Mouse (Mus musculus): ENCODE measurements around the gene Slc45a1. TPM values are rescaled to one million over a fixed set of nuclear protein-coding genes. Genes with fewer than 3 reads are reported as not detected.
A peak's percentile ranks its signal among the peaks of the same experiment; 100 is the strongest.

Slc45a1 gene
- polyA plus RNA-seq, 1 experiment from 2014 or later, result 44.7 TPM

- WGBS, result 81% methylated on average over 7 of the region's 7 CpGs
- Histone ChIP-seq H3K9me3 (replicated peaks; ENCODE audit: control insufficient read depth, low read length, poor library complexity, severe bottlenecking) (no peaks in the 10 kb centered on the region), H3K36me3 (ENCODE audit: control insufficient read depth, insufficient read depth, low read length) (no peaks in the 10 kb centered on the region), H3K27me3 (ENCODE audit: control insufficient read depth, insufficient read depth, low read depth, low read length) (no peaks in the 10 kb centered on the region), H3K9ac (ENCODE audit: low read depth, low read length) (no peak overlapping the region), H3K27ac (ENCODE audit: low read length) (no peak overlapping the region), H3K4me1 (ENCODE audit: control insufficient read depth, insufficient read depth, low read length) (peaks cover 4% of the 10 kb centered on the region; the same call in 1 of the 2 replicates), H3K4me2 (ENCODE audit: low read length) (no peak overlapping the region), H3K4me3 (ENCODE audit: low read depth, low read length) (no peak overlapping the region)
- no peak for ATAC-seq
Measured at GRCm38 (mm10) chr4:150664726-150665125, 12.8 kb upstream of the Slc45a1 start.

DNA sequence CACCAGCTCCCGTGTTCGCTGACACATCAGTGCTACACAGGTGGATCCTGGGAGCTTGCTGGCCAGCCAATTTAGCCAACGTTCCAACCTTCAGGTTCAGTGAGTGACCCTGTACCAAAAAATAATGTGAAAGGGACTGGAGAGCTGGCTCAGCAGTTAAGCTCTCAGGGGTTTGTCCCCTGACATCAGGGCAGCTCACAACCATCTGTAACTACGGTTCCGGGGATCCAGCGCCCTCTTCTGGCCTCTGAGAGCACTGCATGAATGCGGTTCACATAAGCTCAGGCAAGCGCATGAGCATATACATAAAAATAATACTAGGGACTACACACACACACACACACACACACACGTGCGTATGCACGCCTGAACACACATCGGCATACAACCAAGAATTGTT is 11.2 kb upstream of the Slc45a1 start:
- Histone ChIP-seq H3K4me3 (ENCODE audit: low read depth, low read length) (no peak overlapping the region), H3K36me3 (ENCODE audit: control insufficient read depth, insufficient read depth, low read length) (no peaks in the 10 kb centered on the region), H3K27me3 (ENCODE audit: control insufficient read depth, insufficient read depth, low read depth, low read length) (no peaks in the 10 kb centered on the region), H3K4me2 (ENCODE audit: low read length) (no peak overlapping the region), H3K27ac (ENCODE audit: low read length) (no peak overlapping the region), H3K4me1 (ENCODE audit: control insufficient read depth, insufficient read depth, low read length) (peaks cover 4% of the 10 kb centered on the region; the same call in 1 of the 2 replicates), H3K9me3 (replicated peaks; ENCODE audit: control insufficient read depth, low read length, poor library complexity, severe bottlenecking) (no peaks in the 10 kb centered on the region), H3K9ac (ENCODE audit: low read depth, low read length) (no peak overlapping the region)
- no peak for ATAC-seq
- 57% methylated on average over 12 of the region's 12 CpGs for WGBS

DNA sequence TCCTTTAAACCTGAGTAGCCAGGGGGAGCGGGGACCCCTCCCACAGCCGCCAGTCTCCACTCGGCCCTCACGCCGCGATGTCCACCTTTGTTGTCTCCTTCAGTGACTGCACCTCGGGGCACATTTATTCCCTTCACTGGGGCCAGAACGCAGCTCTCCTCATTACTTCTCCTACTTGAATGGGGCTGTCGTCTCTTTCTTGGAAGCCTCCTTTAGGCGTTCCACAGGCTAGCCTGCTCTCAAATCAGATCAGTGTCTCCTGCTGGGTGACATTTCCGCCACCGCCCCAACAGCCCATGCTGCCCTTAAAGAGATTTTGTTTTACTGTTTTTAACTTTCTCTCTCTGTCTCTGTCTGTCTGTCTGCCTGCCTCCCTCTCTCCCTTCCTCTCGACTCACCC is 9.9 kb upstream of the Slc45a1 start:
- H3K9ac ChIP-seq (ENCODE audit: low read depth, low read length), result peak overlapping the region; percentile 45
- no peaks in the 10 kb centered on the region for H3K36me3 ChIP-seq (ENCODE audit: control insufficient read depth, insufficient read depth, low read length)
- peaks cover 4% of the 10 kb centered on the region; the same call in 1 of the 2 replicates for H3K4me1 ChIP-seq (ENCODE audit: control insufficient read depth, insufficient read depth, low read length)
- no peak for ATAC-seq
- WGBS, result 6% methylated on average over 13 of the region's 13 CpGs
- no peaks in the 10 kb centered on the region for H3K9me3 ChIP-seq (replicated peaks; ENCODE audit: control insufficient read depth, low read length, poor library complexity, severe bottlenecking)
- peak overlapping the region; percentile 14; the same call in 1 of the 2 replicates for H3K4me3 ChIP-seq (ENCODE audit: low read depth, low read length)
- H3K27ac ChIP-seq (ENCODE audit: low read length), result no peak overlapping the region
- H3K4me2 ChIP-seq (ENCODE audit: low read length), result peak overlapping the region; percentile 45
- no peaks in the 10 kb centered on the region for H3K27me3 ChIP-seq (ENCODE audit: control insufficient read depth, insufficient read depth, low read depth, low read length)

- H3K4me3 ChIP-seq (ENCODE audit: low read depth, low read length), result no peak overlapping the region
- no peaks in the 10 kb centered on the region for H3K36me3 ChIP-seq (ENCODE audit: control insufficient read depth, insufficient read depth, low read length)
- WGBS, result 75% methylated on average over 9 of the region's 9 CpGs
- no peak overlapping the region for H3K27ac ChIP-seq (ENCODE audit: low read length)
- H3K9me3 ChIP-seq (replicated peaks; ENCODE audit: control insufficient read depth, low read length, poor library complexity, severe bottlenecking), result no peaks in the 10 kb centered on the region
- no peaks in the 10 kb centered on the region for H3K27me3 ChIP-seq (ENCODE audit: control insufficient read depth, insufficient read depth, low read depth, low read length)
- peaks cover 4% of the 10 kb centered on the region; the same call in 1 of the 2 replicates for H3K4me1 ChIP-seq (ENCODE audit: control insufficient read depth, insufficient read depth, low read length)
- no peak overlapping the region for H3K9ac ChIP-seq (ENCODE audit: low read depth, low read length)
- ATAC-seq, result no peak
- H3K4me2 ChIP-seq (ENCODE audit: low read length), result no peak overlapping the region
Measured at GRCm38 (mm10) chr4:150659926-150660610, 8.1 kb upstream of the Slc45a1 start.

- Histone ChIP-seq H3K27me3 (ENCODE audit: control insufficient read depth, insufficient read depth, low read depth, low read length) (peaks cover 7% of the 10 kb centered on the region), H3K27ac (ENCODE audit: low read length) (no peak overlapping the region), H3K36me3 (ENCODE audit: control insufficient read depth, insufficient read depth, low read length) (no peaks in the 10 kb centered on the region), H3K4me3 (ENCODE audit: low read depth, low read length) (no peak overlapping the region), H3K4me2 (ENCODE audit: low read length) (no peak overlapping the region), H3K4me1 (ENCODE audit: control insufficient read depth, insufficient read depth, low read length) (peaks cover 7% of the 10 kb centered on the region), H3K9ac (ENCODE audit: low read depth, low read length) (no peak overlapping the region), H3K9me3 (replicated peaks; ENCODE audit: control insufficient read depth, low read length, poor library complexity, severe bottlenecking) (no peaks in the 10 kb centered on the region)
- ATAC-seq, result no peak
- WGBS, result 83% methylated on average over 6 of the region's 6 CpGs
Measured at GRCm38 (mm10) chr4:150656504-150656903, 4.5 kb upstream of the Slc45a1 start.

DNA sequence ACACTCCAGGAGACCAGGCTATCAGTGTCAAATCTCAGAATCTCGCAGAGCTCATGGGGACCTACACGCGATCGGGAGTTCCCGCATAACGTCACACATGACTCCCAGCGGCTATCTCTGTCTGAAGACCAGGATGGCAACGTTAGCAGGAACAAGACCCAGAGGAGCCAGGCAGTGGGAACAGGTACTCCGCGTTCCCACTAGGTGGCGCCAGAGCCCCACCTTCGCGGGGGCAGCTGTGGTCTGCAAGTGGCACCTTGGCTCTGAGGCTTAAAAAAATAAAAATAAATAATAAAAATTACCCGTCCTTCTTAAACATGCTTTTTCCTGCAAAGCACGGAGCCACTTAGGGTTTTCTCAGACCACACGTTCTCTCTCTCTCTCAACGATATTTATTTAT is 4.0 kb upstream of the Slc45a1 start:
- H3K9me3 ChIP-seq (replicated peaks; ENCODE audit: control insufficient read depth, low read length, poor library complexity, severe bottlenecking), result no peaks in the 10 kb centered on the region
- H3K36me3 ChIP-seq (ENCODE audit: control insufficient read depth, insufficient read depth, low read length), result no peaks in the 10 kb centered on the region
- 6% methylated on average over 17 of the region's 17 CpGs for WGBS
- H3K4me2 ChIP-seq (ENCODE audit: low read length), result peak overlapping the region; percentile 26; the same call in 1 of the 2 replicates
- no peak overlapping the region for H3K9ac ChIP-seq (ENCODE audit: low read depth, low read length)
- peaks cover 9% of the 10 kb centered on the region for H3K4me1 ChIP-seq (ENCODE audit: control insufficient read depth, insufficient read depth, low read length)
- ATAC-seq, result peak; percentile 65
- no peak overlapping the region for H3K27ac ChIP-seq (ENCODE audit: low read length)
- no peak overlapping the region for H3K4me3 ChIP-seq (ENCODE audit: low read depth, low read length)
- peaks cover 7% of the 10 kb centered on the region for H3K27me3 ChIP-seq (ENCODE audit: control insufficient read depth, insufficient read depth, low read depth, low read length)

GRCm38 (mm10) chr4:150653072-150653599 is 1.2 kb upstream of the Slc45a1 start:
- H3K4me1 ChIP-seq (ENCODE audit: control insufficient read depth, insufficient read depth, low read length), result peaks cover 11% of the 10 kb centered on the region
- ATAC-seq, result no peak
- H3K9me3 ChIP-seq (replicated peaks; ENCODE audit: control insufficient read depth, low read length, poor library complexity, severe bottlenecking), result no peaks in the 10 kb centered on the region
- no peak overlapping the region for H3K4me2 ChIP-seq (ENCODE audit: low read length)
- peaks cover 7% of the 10 kb centered on the region for H3K27me3 ChIP-seq (ENCODE audit: control insufficient read depth, insufficient read depth, low read depth, low read length)
- H3K9ac ChIP-seq (ENCODE audit: low read depth, low read length), result no peak overlapping the region
- H3K27ac ChIP-seq (ENCODE audit: low read length), result no peak overlapping the region
- H3K4me3 ChIP-seq (ENCODE audit: low read depth, low read length), result no peak overlapping the region
- H3K36me3 ChIP-seq (ENCODE audit: control insufficient read depth, insufficient read depth, low read length), result no peaks in the 10 kb centered on the region
- WGBS, result 45% methylated on average over 10 of the region's 11 CpGs

GRCm38 (mm10) chr4:150649327-150649726 is 2.6 kb downstream of the Slc45a1 start:
- ATAC-seq, result no peak

GRCm38 (mm10) chr4:150644299-150644698 is 7.7 kb downstream of the Slc45a1 start:
- no peak overlapping the region for H3K4me3 ChIP-seq (ENCODE audit: low read depth, low read length)

More at GRCm38 (mm10) chr4:150649327-150649726, 2.6 kb downstream of the Slc45a1 start:
- H3K4me3 ChIP-seq (ENCODE audit: low read depth, low read length), result no peak overlapping the region
- H3K4me2 ChIP-seq (ENCODE audit: low read length), result no peak overlapping the region
- peaks cover 11% of the 10 kb centered on the region for H3K4me1 ChIP-seq (ENCODE audit: control insufficient read depth, insufficient read depth, low read length)
- no peak overlapping the region for H3K27ac ChIP-seq (ENCODE audit: low read length)
- H3K9ac ChIP-seq (ENCODE audit: low read depth, low read length), result no peak overlapping the region
- no peaks in the 10 kb centered on the region for H3K9me3 ChIP-seq (replicated peaks; ENCODE audit: control insufficient read depth, low read length, poor library complexity, severe bottlenecking)
- H3K27me3 ChIP-seq (ENCODE audit: control insufficient read depth, insufficient read depth, low read depth, low read length), result peaks cover 4% of the 10 kb centered on the region
- no peaks in the 10 kb centered on the region for H3K36me3 ChIP-seq (ENCODE audit: control insufficient read depth, insufficient read depth, low read length)
- 81% methylated on average over 5 of the region's 5 CpGs for WGBS

More at GRCm38 (mm10) chr4:150644299-150644698, 7.7 kb downstream of the Slc45a1 start:
- no peak overlapping the region for H3K27ac ChIP-seq (ENCODE audit: low read length)
- ATAC-seq, result no peak
- H3K27me3 ChIP-seq (ENCODE audit: control insufficient read depth, insufficient read depth, low read depth, low read length), result no peaks in the 10 kb centered on the region
- no peaks in the 10 kb centered on the region for H3K9me3 ChIP-seq (replicated peaks; ENCODE audit: control insufficient read depth, low read length, poor library complexity, severe bottlenecking)
- WGBS, result 93% methylated on average over 9 of the region's 9 CpGs
- no peak overlapping the region for H3K4me2 ChIP-seq (ENCODE audit: low read length)
- peaks cover 16% of the 10 kb centered on the region for H3K36me3 ChIP-seq (ENCODE audit: control insufficient read depth, insufficient read depth, low read length)
- no peak overlapping the region for H3K9ac ChIP-seq (ENCODE audit: low read depth, low read length)
- no peaks in the 10 kb centered on the region for H3K4me1 ChIP-seq (ENCODE audit: control insufficient read depth, insufficient read depth, low read length)

All from midbrain, embryonic 16.5 days (tissue).